Mouse (Mus musculus): ENCODE results near the gene Vwa7. TPM values are rescaled to one million over a fixed set of nuclear protein-coding genes. Genes with fewer than 3 reads are reported as not detected.
A peak's percentile ranks its signal among the peaks of the same experiment; 100 is the strongest.

Gene Vwa7
- total and polyA plus RNA-seq, 2 experiments from 2014 or later = 0.08 to 0.14 TPM

DNA sequence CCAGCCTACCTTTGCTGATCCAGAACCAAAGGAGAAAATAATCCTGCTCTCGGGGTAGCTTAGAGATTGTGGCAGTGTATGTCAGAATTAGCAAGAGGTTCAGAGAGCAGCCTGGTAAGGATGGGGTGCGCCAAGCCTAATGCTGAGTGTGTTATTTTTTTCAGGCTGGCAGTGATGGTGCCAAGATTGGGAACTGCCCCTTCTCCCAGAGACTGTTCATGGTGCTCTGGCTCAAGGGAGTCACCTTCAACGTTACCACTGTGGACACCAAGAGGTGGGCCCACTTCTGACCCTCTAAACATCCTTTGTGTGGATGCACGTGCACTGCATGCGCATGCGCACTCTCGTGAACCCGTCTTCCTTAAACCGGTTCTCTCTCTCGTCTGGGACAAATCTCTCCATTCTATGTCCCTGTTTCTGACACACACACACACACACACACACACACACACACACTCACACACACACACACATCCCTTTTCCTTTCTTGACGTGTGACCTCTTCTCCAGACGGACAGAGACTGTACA, 36.0 kb downstream of the Vwa7 start:
- ATAC-seq (peak; percentile 16; the same call in 1 of the 2 replicates), DNase-seq (no peak)
- Histone ChIP-seq H3K9ac (no peak overlapping the region), H3K27ac (ENCODE audit: low read depth, low read length) (peak overlapping the region; percentile 65; the same call in 1 of the 2 replicates), H3K9me3 (ENCODE audit: low read length) (no peaks in the 10 kb centered on the region), H3K36me3 (ENCODE audit: insufficient read depth) (0 out of 2 replicates have a peak, but pooled peaks cover 5% of the 10 kb centered on the region), H3K4me1 (ENCODE audit: insufficient read depth) (0 out of 2 replicates have a peak, but pooled peaks cover 7% of the 10 kb centered on the region), H3K27me3 (ENCODE audit: insufficient read depth, low read length) (no peaks in the 10 kb centered on the region), H3K4me2 (ENCODE audit: low read depth) (0 out of 2 replicates have a peak overlapping the region, but pooled peaks have one; percentile 59), H3K4me3 (ENCODE audit: low read depth, low read length) (no peak overlapping the region)
- no peak for TF ChIP-seq CTCF (IDR thresholded peaks at IDR 0.05; ENCODE audit: low read depth)
- WGBS = 74% methylated on average over 12 of the region's 12 CpGs

GRCm38 (mm10) chr17:35055691-35056495, 39.5 kb downstream of the Vwa7 start:
- DNase-seq (no peak), ATAC-seq (no peak)
- Histone ChIP-seq H3K9me3 (ENCODE audit: low read length) (no peaks in the 10 kb centered on the region), H3K4me2 (ENCODE audit: low read depth) (no peak overlapping the region), H3K27ac (ENCODE audit: low read depth, low read length) (no peak overlapping the region), H3K4me3 (ENCODE audit: low read depth, low read length) (no peak overlapping the region), H3K27me3 (ENCODE audit: insufficient read depth, low read length) (no peaks in the 10 kb centered on the region), H3K9ac (no peak overlapping the region), H3K36me3 (ENCODE audit: insufficient read depth) (peaks cover 7% of the 10 kb centered on the region), H3K4me1 (ENCODE audit: insufficient read depth) (peaks cover 16% of the 10 kb centered on the region; the same call in 1 of the 2 replicates)
- TF ChIP-seq CTCF (IDR thresholded peaks at IDR 0.05; ENCODE audit: low read depth) = no peak
- 90% methylated on average over 7 of the region's 7 CpGs for WGBS

DNA sequence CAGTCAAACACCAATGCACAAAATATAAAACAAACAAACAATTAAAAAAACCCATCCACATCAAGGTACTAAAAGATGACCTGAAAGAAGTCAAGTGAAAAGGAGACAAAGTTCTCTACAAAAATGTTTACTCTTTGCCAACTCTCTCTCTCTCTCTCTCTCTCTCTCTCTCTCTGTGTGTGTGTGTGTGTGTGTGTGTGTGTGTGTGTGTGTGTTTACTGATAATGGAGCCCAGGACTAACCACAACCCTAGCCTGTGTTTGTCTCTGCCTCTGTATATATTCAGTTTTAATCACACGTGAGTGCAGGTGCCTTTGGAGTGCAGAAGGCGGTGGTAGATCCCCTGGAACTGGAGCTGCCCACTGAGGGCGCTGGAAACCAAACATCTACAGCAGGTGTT, 40.7 kb downstream of the Vwa7 start:
- DNase-seq (no peak), ATAC-seq (no peak)
- Histone ChIP-seq H3K9me3 (ENCODE audit: low read length) (no peaks in the 10 kb centered on the region), H3K9ac (no peak overlapping the region), H3K4me1 (ENCODE audit: insufficient read depth) (peaks cover 10% of the 10 kb centered on the region; the same call in 1 of the 2 replicates), H3K4me2 (ENCODE audit: low read depth) (no peak overlapping the region), H3K27me3 (ENCODE audit: insufficient read depth, low read length) (no peaks in the 10 kb centered on the region), H3K27ac (ENCODE audit: low read depth, low read length) (no peak overlapping the region), H3K4me3 (ENCODE audit: low read depth, low read length) (no peak overlapping the region), H3K36me3 (ENCODE audit: insufficient read depth) (peaks cover 17% of the 10 kb centered on the region)
- 79% methylated on average over 3 of the region's 3 CpGs for WGBS
- TF ChIP-seq CTCF (IDR thresholded peaks at IDR 0.05; ENCODE audit: low read depth) = no peak

GRCm38 (mm10) chr17:35058316-35058715, 41.9 kb downstream of the Vwa7 start:
- ATAC-seq (no peak), DNase-seq (no peak)
- H3K9me3 ChIP-seq (ENCODE audit: low read length) = no peaks in the 10 kb centered on the region
- peak overlapping the region; percentile 79 for H3K4me3 ChIP-seq (ENCODE audit: low read depth, low read length)
- no peak for TF ChIP-seq CTCF (IDR thresholded peaks at IDR 0.05; ENCODE audit: low read depth)
- no peaks in the 10 kb centered on the region for H3K27me3 ChIP-seq (ENCODE audit: insufficient read depth, low read length)
- H3K4me1 ChIP-seq (ENCODE audit: insufficient read depth) = peaks cover 9% of the 10 kb centered on the region; the same call in 1 of the 2 replicates
- H3K36me3 ChIP-seq (ENCODE audit: insufficient read depth) = peaks cover 17% of the 10 kb centered on the region
- 74% methylated on average over 9 of the region's 9 CpGs for WGBS
- H3K4me2 ChIP-seq (ENCODE audit: low read depth) = peak overlapping the region; percentile 83
- H3K9ac ChIP-seq = peak overlapping the region; percentile 65; the same call in 1 of the 2 replicates
- H3K27ac ChIP-seq (ENCODE audit: low read depth, low read length) = peak overlapping the region; percentile 86

DNA sequence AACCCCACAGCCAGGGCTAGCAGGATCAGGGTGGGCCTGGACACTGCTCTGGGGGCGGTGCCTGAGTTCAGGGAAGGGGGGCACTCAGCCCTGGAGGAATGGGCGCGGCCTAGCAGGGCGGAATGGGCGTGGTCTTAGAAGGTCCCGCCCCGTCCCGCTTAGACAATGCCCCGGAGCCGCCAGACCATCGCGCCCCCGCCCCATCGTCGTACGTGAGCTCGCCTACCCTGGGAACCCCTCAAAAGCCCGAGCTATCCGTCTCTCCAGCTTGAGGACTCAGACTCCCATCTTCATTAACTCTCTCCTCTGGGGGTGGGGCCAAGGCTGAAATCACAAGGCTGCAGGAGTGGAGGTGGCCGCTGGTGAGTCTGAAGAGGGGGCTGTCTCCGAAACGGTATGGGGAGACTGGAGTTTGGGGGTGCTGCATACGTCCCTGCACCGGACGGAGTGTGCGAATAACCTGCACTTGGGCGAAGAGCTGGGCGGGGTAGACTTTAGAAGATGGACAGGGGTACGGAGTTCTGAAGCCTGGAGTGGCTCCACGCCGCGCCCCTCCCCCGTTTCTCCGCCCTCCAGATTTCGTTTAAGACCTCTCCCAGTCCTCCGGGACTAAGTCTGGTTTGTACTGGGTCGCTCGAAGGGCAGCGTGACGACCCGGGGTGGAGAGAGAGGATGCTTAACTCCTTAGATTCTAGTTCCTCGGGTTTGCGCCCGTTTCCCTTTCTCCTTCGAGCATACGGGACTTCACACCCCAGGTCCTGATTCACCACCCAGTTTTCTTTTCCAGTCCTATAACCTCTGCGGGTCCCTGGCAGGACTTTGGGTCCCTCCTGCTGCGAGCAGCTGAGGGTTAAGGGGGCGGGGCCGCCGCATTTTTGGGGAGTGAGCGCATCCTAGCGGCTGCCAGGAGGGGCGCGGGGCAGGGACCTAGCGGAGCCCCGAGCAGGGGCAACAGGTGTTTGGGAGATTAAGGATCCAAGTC, 42.8 kb downstream of the Vwa7 start, which contains the start of gene Ddah2:
Gene Ddah2 (plus strand): TSS at position 125 of the 982 bp plus-strand sequence.
- Histone ChIP-seq H3K9ac (peak within 1 kb of the TSS; percentile 65), H3K4me3 (ENCODE audit: low read depth, low read length) (peak within 1 kb of the TSS; percentile 79), H3K36me3 (ENCODE audit: insufficient read depth) (peaks cover 13% of the 10 kb centered on the region), H3K4me2 (ENCODE audit: low read depth) (peak within 1 kb of the TSS; percentile 83), H3K4me1 (ENCODE audit: insufficient read depth) (peaks cover 9% of the 10 kb centered on the region; the same call in 1 of the 2 replicates), H3K27ac (ENCODE audit: low read depth, low read length) (peak within 1 kb of the TSS; percentile 86), H3K27me3 (ENCODE audit: insufficient read depth, low read length) (no peaks in the 10 kb centered on the region), H3K9me3 (ENCODE audit: low read length) (no peaks in the 10 kb centered on the region)
- TF ChIP-seq CTCF (IDR thresholded peaks at IDR 0.05; ENCODE audit: low read depth) = peak; percentile 82
- ATAC-seq (peak; percentile 90), DNase-seq (peak; percentile 90)
- WGBS = 1% methylated on average over 57 of the region's 57 CpGs

DNA sequence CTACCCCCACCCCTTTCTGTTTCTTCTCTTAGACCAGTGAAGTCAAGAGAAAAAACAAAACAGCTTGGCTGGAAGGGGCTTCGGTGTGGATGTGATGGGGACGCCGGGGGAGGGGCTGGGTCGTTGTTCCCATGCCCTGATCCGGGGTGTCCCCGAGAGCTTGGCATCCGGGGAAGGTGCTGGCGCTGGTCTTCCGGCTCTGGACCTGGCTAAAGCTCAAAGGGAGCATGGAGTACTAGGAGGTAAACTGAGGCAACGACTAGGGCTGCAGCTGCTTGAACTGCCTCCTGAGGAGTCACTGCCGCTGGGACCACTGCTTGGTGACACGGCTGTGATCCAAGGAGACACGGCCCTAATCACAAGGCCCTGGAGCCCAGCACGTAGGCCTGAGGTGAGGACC, 43.7 kb downstream of the Vwa7 start:
- H3K4me2 ChIP-seq (ENCODE audit: low read depth) = peak overlapping the region; percentile 83
- no peak overlapping the region for H3K27ac ChIP-seq (ENCODE audit: low read depth, low read length)
- no peaks in the 10 kb centered on the region for H3K9me3 ChIP-seq (ENCODE audit: low read length)
- 16% methylated on average over 14 of the region's 14 CpGs for WGBS
- peak overlapping the region; percentile 65 for H3K9ac ChIP-seq
- peaks cover 3% of the 10 kb centered on the region for H3K27me3 ChIP-seq (ENCODE audit: insufficient read depth, low read length)
- peak overlapping the region; percentile 79 for H3K4me3 ChIP-seq (ENCODE audit: low read depth, low read length)
- TF ChIP-seq CTCF (IDR thresholded peaks at IDR 0.05; ENCODE audit: low read depth) = no peak
- ATAC-seq (no peak), DNase-seq (no peak)
- peaks cover 12% of the 10 kb centered on the region for H3K36me3 ChIP-seq (ENCODE audit: insufficient read depth)
- H3K4me1 ChIP-seq (ENCODE audit: insufficient read depth) = peaks cover 12% of the 10 kb centered on the region; the same call in 1 of the 2 replicates

Data from forebrain, postnatal 0 days (tissue).